Mouse (Mus musculus): ENCODE data around the gene B3gnt4. TPM values are rescaled to one million over a fixed set of nuclear protein-coding genes. Genes with fewer than 3 reads are reported as not detected.

The B3gnt4 gene
- polyA plus RNA-seq, 1 experiment from 2014 or later: 1.6 TPM

DNA sequence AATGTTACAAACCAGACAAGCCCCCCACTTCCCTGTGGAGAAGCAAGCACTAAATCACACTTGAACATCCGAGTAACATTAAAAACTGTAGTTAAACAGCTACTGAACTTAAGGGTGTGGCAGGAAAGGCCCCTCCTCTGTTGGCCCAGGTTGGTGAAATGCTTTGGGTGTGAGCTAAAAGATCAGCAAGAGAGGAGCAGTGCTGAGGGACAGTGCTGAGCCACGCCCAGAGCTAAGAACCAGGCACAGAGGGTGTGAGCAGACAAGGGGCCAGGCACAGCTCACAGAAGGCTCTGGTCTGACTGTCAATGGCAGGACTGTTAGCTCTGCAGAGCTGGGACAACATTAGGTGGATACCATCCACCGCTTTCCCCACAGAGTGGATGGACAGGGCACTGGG lies 1.8 kb downstream of the B3gnt4 start:
- no peaks in the 10 kb centered on the region for H3K9me3 ChIP-seq (ENCODE audit: low read length)
- TF ChIP-seq EP300 (IDR thresholded peaks at IDR 0.05): no peak
- TF ChIP-seq CTCF (IDR thresholded peaks at IDR 0.05): no peak
- DNase-seq (ENCODE audit: low spot score) (no peak), ATAC-seq (no peak)
- H3K4me1 ChIP-seq (ENCODE audit: insufficient read depth, low read depth, low read length): 0 out of 2 replicates have a peak, but pooled peaks cover 3% of the 10 kb centered on the region
- peaks cover 2% of the 10 kb centered on the region; the same call in 1 of the 2 replicates for H3K27me3 ChIP-seq (replicated peaks; ENCODE audit: insufficient read depth, low read length)
- H3K9ac ChIP-seq (replicated peaks; ENCODE audit: low read depth): no peak overlapping the region
- H3K27ac ChIP-seq (ENCODE audit: low read length): no peak overlapping the region
- no peak overlapping the region for H3K4me3 ChIP-seq (ENCODE audit: low read depth, low read length)
- no peak overlapping the region for H3K4me2 ChIP-seq (replicated peaks; ENCODE audit: low read depth, low read length)
- WGBS: 65% methylated on average over 3 of the region's 3 CpGs
- 0 out of 2 replicates have a peak, but pooled peaks cover 17% of the 10 kb centered on the region for H3K36me3 ChIP-seq (ENCODE audit: insufficient read depth, low read length)

DNA sequence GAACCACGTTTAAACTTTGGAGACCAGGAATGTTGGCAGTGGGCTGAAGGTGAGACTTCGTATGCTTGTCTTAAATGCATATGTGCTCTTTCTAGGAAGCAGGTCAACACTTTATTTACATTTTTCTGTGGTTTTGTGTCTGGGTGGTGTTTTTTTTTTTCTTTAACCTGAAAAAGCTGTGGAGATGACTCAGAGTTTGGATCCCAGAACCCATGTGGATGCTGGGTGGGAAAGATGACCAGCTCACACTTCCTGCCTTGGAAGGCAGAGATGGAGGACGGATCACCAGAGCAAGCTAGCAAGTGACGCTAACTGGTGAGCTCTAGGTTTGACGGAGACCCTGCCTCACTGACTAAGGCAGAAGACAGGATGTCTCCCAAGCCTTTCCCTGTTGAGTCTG lies 4.6 kb downstream of the B3gnt4 start:
- H3K9ac ChIP-seq (replicated peaks; ENCODE audit: low read depth): no peak overlapping the region
- H3K27ac ChIP-seq (ENCODE audit: low read length): no peak overlapping the region
- ATAC-seq (no peak), DNase-seq (ENCODE audit: low spot score) (no peak)
- no peaks in the 10 kb centered on the region for H3K9me3 ChIP-seq (ENCODE audit: low read length)
- no peak for TF ChIP-seq EP300 (IDR thresholded peaks at IDR 0.05)
- no peak for TF ChIP-seq CTCF (IDR thresholded peaks at IDR 0.05)
- H3K36me3 ChIP-seq (ENCODE audit: insufficient read depth, low read length): peaks cover 26% of the 10 kb centered on the region; the same call in 1 of the 2 replicates
- WGBS: 84% methylated on average over 5 of the region's 5 CpGs
- no peaks in the 10 kb centered on the region for H3K27me3 ChIP-seq (replicated peaks; ENCODE audit: insufficient read depth, low read length)
- H3K4me1 ChIP-seq (ENCODE audit: insufficient read depth, low read depth, low read length): no peaks in the 10 kb centered on the region
- H3K4me3 ChIP-seq (ENCODE audit: low read depth, low read length): no peak overlapping the region
- no peak overlapping the region for H3K4me2 ChIP-seq (replicated peaks; ENCODE audit: low read depth, low read length)

DNA sequence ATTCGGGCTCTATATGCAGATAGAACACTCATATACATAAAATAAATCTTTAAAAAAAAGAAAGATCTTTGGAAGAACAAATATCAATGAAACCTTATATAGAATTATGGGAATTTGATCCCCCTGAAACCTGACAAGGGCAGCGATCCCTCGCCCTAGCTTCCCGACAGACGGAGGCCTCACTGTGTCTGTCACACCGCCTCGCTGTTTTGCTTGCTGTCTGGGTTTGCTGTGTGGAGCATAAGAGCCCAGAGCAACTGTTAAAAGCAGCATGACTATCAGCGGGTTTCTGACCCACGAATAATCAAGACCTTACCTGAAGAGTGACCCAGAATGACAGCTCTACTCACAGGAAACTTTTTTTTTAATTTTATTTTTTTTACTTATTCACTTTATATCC lies 10.4 kb downstream of the B3gnt4 start:
- no peak for TF ChIP-seq EP300 (IDR thresholded peaks at IDR 0.05)
- no peak for TF ChIP-seq CTCF (IDR thresholded peaks at IDR 0.05)

DNA sequence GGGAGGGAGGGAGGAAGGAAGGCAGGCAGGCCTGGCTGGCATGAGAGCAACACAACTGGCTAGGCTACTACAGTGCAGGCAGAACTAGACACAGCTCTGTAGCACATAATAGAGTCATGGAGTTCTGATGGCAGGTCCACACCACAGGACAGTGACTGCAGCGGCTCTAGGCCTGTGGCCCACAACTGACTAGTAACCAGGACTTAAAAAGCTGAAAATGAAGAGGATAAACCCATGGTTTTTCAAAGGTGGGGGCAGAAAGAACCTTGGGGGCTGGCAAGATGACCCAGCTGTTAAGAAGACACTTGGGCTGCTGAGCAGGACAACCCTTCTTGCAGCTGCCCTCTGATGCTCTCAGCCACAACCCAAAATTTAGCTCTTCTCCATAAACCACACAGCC lies 11.4 kb downstream of the B3gnt4 start:
- H3K9ac ChIP-seq (replicated peaks; ENCODE audit: low read depth): no peak overlapping the region
- ATAC-seq: no peak

More for the DNA sequence above, 10.4 kb downstream of the B3gnt4 start:
- no peak overlapping the region for H3K27ac ChIP-seq (ENCODE audit: low read length)
- peaks cover 23% of the 10 kb centered on the region; the same call in 1 of the 2 replicates for H3K36me3 ChIP-seq (ENCODE audit: insufficient read depth, low read length)
- H3K4me3 ChIP-seq (ENCODE audit: low read depth, low read length): no peak overlapping the region
- peaks cover 9% of the 10 kb centered on the region; the same call in 1 of the 2 replicates for H3K4me1 ChIP-seq (ENCODE audit: insufficient read depth, low read depth, low read length)
- no peak for ATAC-seq
- H3K27me3 ChIP-seq (replicated peaks; ENCODE audit: insufficient read depth, low read length): no peaks in the 10 kb centered on the region
- no peak overlapping the region for H3K4me2 ChIP-seq (replicated peaks; ENCODE audit: low read depth, low read length)
- DNase-seq (ENCODE audit: low spot score): no peak
- H3K9ac ChIP-seq (replicated peaks; ENCODE audit: low read depth): no peak overlapping the region
- H3K9me3 ChIP-seq (ENCODE audit: low read length): no peaks in the 10 kb centered on the region
- WGBS: 87% methylated on average over 9 of the region's 9 CpGs

DNA sequence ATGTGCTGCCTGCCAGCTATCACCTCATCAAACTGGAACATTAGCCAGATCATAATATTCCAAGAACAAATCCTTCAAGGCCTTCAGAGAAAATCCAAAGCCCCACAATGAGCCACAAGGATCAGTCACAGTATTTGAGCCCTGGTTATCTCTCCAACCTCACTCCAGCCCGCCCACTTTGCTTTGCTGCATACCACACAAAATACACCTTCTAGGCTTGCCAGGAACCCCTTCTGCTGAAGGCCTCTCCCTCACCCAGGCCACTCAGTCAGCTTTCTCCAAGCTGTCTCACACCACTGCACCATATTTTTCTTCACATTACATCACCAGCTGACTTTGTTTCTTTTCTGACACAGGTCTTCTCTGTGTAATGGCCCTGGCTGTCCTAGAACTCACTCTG lies 11.9 kb downstream of the B3gnt4 start:
- WGBS: 71% methylated on average over 1 of the region's 1 CpGs
- Histone ChIP-seq H3K4me3 (ENCODE audit: low read depth, low read length) (no peak overlapping the region), H3K4me2 (replicated peaks; ENCODE audit: low read depth, low read length) (no peak overlapping the region), H3K36me3 (ENCODE audit: insufficient read depth, low read length) (peaks cover 8% of the 10 kb centered on the region; the same call in 1 of the 2 replicates), H3K27ac (ENCODE audit: low read length) (no peak overlapping the region), H3K4me1 (ENCODE audit: insufficient read depth, low read depth, low read length) (peaks cover 9% of the 10 kb centered on the region; the same call in 1 of the 2 replicates), H3K9me3 (ENCODE audit: low read length) (no peaks in the 10 kb centered on the region), H3K9ac (replicated peaks; ENCODE audit: low read depth) (no peak overlapping the region), H3K27me3 (replicated peaks; ENCODE audit: insufficient read depth, low read length) (no peaks in the 10 kb centered on the region)
- DNase-seq (ENCODE audit: low spot score) (no peak), ATAC-seq (no peak)
- TF ChIP-seq CTCF (IDR thresholded peaks at IDR 0.05): no peak
- TF ChIP-seq EP300 (IDR thresholded peaks at IDR 0.05): no peak

More for the DNA sequence above, 11.4 kb downstream of the B3gnt4 start:
- Histone ChIP-seq H3K4me1 (ENCODE audit: insufficient read depth, low read depth, low read length) (peaks cover 9% of the 10 kb centered on the region; the same call in 1 of the 2 replicates), H3K4me3 (ENCODE audit: low read depth, low read length) (no peak overlapping the region), H3K27ac (ENCODE audit: low read length) (no peak overlapping the region), H3K27me3 (replicated peaks; ENCODE audit: insufficient read depth, low read length) (no peaks in the 10 kb centered on the region), H3K9me3 (ENCODE audit: low read length) (no peaks in the 10 kb centered on the region), H3K36me3 (ENCODE audit: insufficient read depth, low read length) (peaks cover 14% of the 10 kb centered on the region; the same call in 1 of the 2 replicates), H3K4me2 (replicated peaks; ENCODE audit: low read depth, low read length) (no peak overlapping the region)
- WGBS: 95% methylated on average over 1 of the region's 1 CpGs
- DNase-seq (ENCODE audit: low spot score): no peak
- no peak for TF ChIP-seq EP300 (IDR thresholded peaks at IDR 0.05)
- no peak for TF ChIP-seq CTCF (IDR thresholded peaks at IDR 0.05)

DNA sequence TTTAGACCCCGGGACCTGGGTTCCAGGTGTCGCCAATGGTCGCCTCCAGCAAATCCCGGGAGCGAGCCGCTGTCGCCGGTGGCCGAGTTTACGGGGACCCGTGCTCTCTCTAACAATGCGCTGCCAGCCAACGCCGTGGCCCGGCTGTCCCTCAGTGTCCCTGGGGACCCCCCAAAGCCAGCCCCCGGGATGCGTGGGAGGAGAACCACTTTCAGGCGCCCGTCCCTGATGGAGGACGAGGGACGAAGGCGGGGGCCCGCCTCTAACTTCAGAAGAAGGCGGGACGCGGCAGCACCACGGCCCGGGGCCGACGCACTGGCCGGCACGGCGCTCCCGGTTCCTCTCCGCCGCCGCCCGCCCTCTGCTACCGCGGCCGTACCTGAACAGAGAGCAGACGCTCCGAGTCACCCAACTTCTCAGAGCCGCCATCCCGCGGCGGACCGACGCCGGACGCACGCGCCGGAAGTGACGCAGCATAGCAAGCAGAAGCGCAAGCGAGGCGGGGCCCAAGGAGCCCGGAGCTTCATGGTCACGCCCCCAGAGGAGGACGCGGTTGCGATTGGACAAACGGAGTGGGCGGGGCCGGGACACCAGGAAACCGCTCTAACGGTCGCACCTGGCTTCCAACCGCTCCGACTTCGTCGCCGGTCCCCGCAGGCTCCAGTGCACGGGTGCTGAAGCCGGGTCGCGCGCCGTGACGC lies 13.6 kb downstream of the B3gnt4 start, which contains the start of gene Diablo:
TSS of gene Diablo (minus strand) at position 485 of the 701 bp plus-strand sequence.
- no peak within 1 kb of the TSS; the same call in 1 of the 2 replicates for H3K27ac ChIP-seq (ENCODE audit: low read length)
- no peaks in the 10 kb centered on the region for H3K36me3 ChIP-seq (ENCODE audit: insufficient read depth, low read length)
- TF ChIP-seq CTCF (IDR thresholded peaks at IDR 0.05) (0 out of 2 replicates have a peak, but pooled peaks have one; percentile 7), EP300 (IDR thresholded peaks at IDR 0.05) (no peak)
- no peaks in the 10 kb centered on the region for H3K27me3 ChIP-seq (replicated peaks; ENCODE audit: insufficient read depth, low read length)
- peaks cover 9% of the 10 kb centered on the region; the same call in 1 of the 2 replicates for H3K4me1 ChIP-seq (ENCODE audit: insufficient read depth, low read depth, low read length)
- 1% methylated on average over 81 of the region's 82 CpGs for WGBS
- ATAC-seq (peak; percentile 98), DNase-seq (ENCODE audit: low spot score) (peak; percentile 100)
- H3K9ac ChIP-seq (replicated peaks; ENCODE audit: low read depth): peak within 1 kb of the TSS; percentile 74
- H3K4me2 ChIP-seq (replicated peaks; ENCODE audit: low read depth, low read length): peak within 1 kb of the TSS; percentile 98
- H3K9me3 ChIP-seq (ENCODE audit: low read length): no peaks in the 10 kb centered on the region
- peak within 1 kb of the TSS; percentile 85 for H3K4me3 ChIP-seq (ENCODE audit: low read depth, low read length)

Data from lung, postnatal 0 days (tissue).